Mouse (Mus musculus): ENCODE data around the gene Abcc8.
A peak's percentile ranks its signal among the peaks of the same experiment; 100 is the strongest.

GRCm38 (mm10) chr7:46116118-46116581 is 63.7 kb downstream of the Abcc8 start:
- no peak for TF ChIP-seq MYOG (IDR thresholded peaks at IDR 0.05; ENCODE audit: control insufficient read depth, extremely low read depth, insufficient read length)
- TF ChIP-seq CTCF (IDR thresholded peaks at IDR 0.05; ENCODE audit: control insufficient read depth, insufficient read depth, insufficient read length) = no peak
- TF ChIP-seq MAX (IDR thresholded peaks at IDR 0.05) = peak; percentile 48
- no peak for TF ChIP-seq USF1 (IDR thresholded peaks at IDR 0.05; ENCODE audit: low read depth)
- TF ChIP-seq MYOD1 (IDR thresholded peaks at IDR 0.05; ENCODE audit: control insufficient read depth, insufficient read length, low read depth) = peak; percentile 46
